Mouse (Mus musculus) erythroblast, embryonic 14.5 days (primary cell): ENCODE results near the gene Ppp4r3b.

ENCODE experiments used
- GATA1 ChIP-seq: IDR thresholded peaks from 2 replicates; pipeline ENCODE4 v1.6.1; 2012; ENCODE audit warnings: low read length, inconsistent platforms, mixed read lengths
- TAL1 ChIP-seq: IDR thresholded peaks from 3 replicates; pipeline ENCODE4 v1.6.1; 2012; ENCODE audit warnings: low read length, inconsistent platforms, mixed read lengths

GRCm38 (mm10) chr11:29267824-29268223 is 95.1 kb downstream of the Ppp4r3b start:
- TF ChIP-seq GATA1 (no peak), TAL1 (no peak)
